Mouse (Mus musculus): ENCODE data around the gene Daxx. TPM values are rescaled to one million over a fixed set of nuclear protein-coding genes. Genes with fewer than 3 reads are reported as not detected.
A peak's percentile ranks its signal among the peaks of the same experiment; 100 is the strongest.

Gene Daxx
- polyA plus RNA-seq, 1 experiment from 2014 or later, result 41.6 TPM

- WGBS, result 91% methylated on average over 21 of the region's 21 CpGs
Observed at GRCm38 (mm10) chr17:33935422-33936055, 26.3 kb downstream of the Daxx start.

GRCm38 (mm10) chr17:33936993-33937392 lies 27.8 kb downstream of the Daxx start:
- Histone ChIP-seq H3K9me3 (ENCODE audit: control insufficient read depth, low read length) (no peaks in the 10 kb centered on the region), H3K4me1 (ENCODE audit: control insufficient read depth, insufficient read depth, low read length) (peaks cover 19% of the 10 kb centered on the region), H3K9ac (ENCODE audit: low read depth, low read length) (no peak overlapping the region), H3K4me2 (ENCODE audit: low read depth, low read length) (no peak overlapping the region), H3K27ac (ENCODE audit: low read length) (no peak overlapping the region), H3K36me3 (ENCODE audit: control insufficient read depth, insufficient read depth, low read length) (peaks cover 11% of the 10 kb centered on the region), H3K4me3 (ENCODE audit: low read length) (no peak overlapping the region), H3K27me3 (replicated peaks; ENCODE audit: control insufficient read depth, insufficient read depth, low read length) (no peaks in the 10 kb centered on the region)
- no peak for ATAC-seq
- WGBS, result 84% methylated on average over 15 of the region's 15 CpGs

More at GRCm38 (mm10) chr17:33935422-33936055, 26.3 kb downstream of the Daxx start:
- Histone ChIP-seq H3K4me3 (ENCODE audit: low read length) (no peak overlapping the region), H3K9ac (ENCODE audit: low read depth, low read length) (no peak overlapping the region), H3K27me3 (replicated peaks; ENCODE audit: control insufficient read depth, insufficient read depth, low read length) (no peaks in the 10 kb centered on the region), H3K9me3 (ENCODE audit: control insufficient read depth, low read length) (no peaks in the 10 kb centered on the region), H3K4me1 (ENCODE audit: control insufficient read depth, insufficient read depth, low read length) (peaks cover 19% of the 10 kb centered on the region), H3K27ac (ENCODE audit: low read length) (no peak overlapping the region), H3K36me3 (ENCODE audit: control insufficient read depth, insufficient read depth, low read length) (peaks cover 11% of the 10 kb centered on the region), H3K4me2 (ENCODE audit: low read depth, low read length) (no peak overlapping the region)
- ATAC-seq, result no peak

- ATAC-seq, result no peak
- Histone ChIP-seq H3K9ac (ENCODE audit: low read depth, low read length) (peak overlapping the region; percentile 87; the same call in 1 of the 2 replicates), H3K9me3 (ENCODE audit: control insufficient read depth, low read length) (no peaks in the 10 kb centered on the region), H3K27ac (ENCODE audit: low read length) (no peak overlapping the region), H3K4me2 (ENCODE audit: low read depth, low read length) (no peak overlapping the region), H3K4me3 (ENCODE audit: low read length) (no peak overlapping the region), H3K36me3 (ENCODE audit: control insufficient read depth, insufficient read depth, low read length) (peaks cover 15% of the 10 kb centered on the region), H3K4me1 (ENCODE audit: control insufficient read depth, insufficient read depth, low read length) (peaks cover 19% of the 10 kb centered on the region), H3K27me3 (replicated peaks; ENCODE audit: control insufficient read depth, insufficient read depth, low read length) (no peaks in the 10 kb centered on the region)
- WGBS, result 70% methylated on average over 11 of the region's 11 CpGs
Observed at GRCm38 (mm10) chr17:33938783-33939182, 29.6 kb downstream of the Daxx start.

- Histone ChIP-seq H3K4me2 (ENCODE audit: low read depth, low read length) (peak within 1 kb of the TSS; percentile 92), H3K36me3 (ENCODE audit: control insufficient read depth, insufficient read depth, low read length) (peaks cover 21% of the 10 kb centered on the region), H3K4me3 (ENCODE audit: low read length) (peak within 1 kb of the TSS; percentile 85), H3K9ac (ENCODE audit: low read depth, low read length) (peak within 1 kb of the TSS; percentile 87), H3K27ac (ENCODE audit: low read length) (no peak within 1 kb of the TSS; the same call in 1 of the 2 replicates), H3K27me3 (replicated peaks; ENCODE audit: control insufficient read depth, insufficient read depth, low read length) (no peaks in the 10 kb centered on the region), H3K9me3 (ENCODE audit: control insufficient read depth, low read length) (no peaks in the 10 kb centered on the region), H3K4me1 (ENCODE audit: control insufficient read depth, insufficient read depth, low read length) (peaks cover 19% of the 10 kb centered on the region)
- under 1% methylated on average over 36 of the region's 36 CpGs for WGBS
- peak; percentile 93 for ATAC-seq
Observed at GRCm38 (mm10) chr17:33940206-33940805, 31.1 kb downstream of the Daxx start, which contains the start of the genes Pfdn6 and Wdr46. TSS of gene Pfdn6 (minus strand) at chr17:33940343. TSS of gene Wdr46 (plus strand) at chr17:33940660.

GRCm38 (mm10) chr17:33940981-33941380 lies 31.8 kb downstream of the Daxx start:
- Histone ChIP-seq H3K9ac (ENCODE audit: low read depth, low read length) (peak overlapping the region; percentile 87), H3K36me3 (ENCODE audit: control insufficient read depth, insufficient read depth, low read length) (peaks cover 19% of the 10 kb centered on the region), H3K27ac (ENCODE audit: low read length) (no peak overlapping the region), H3K9me3 (ENCODE audit: control insufficient read depth, low read length) (no peaks in the 10 kb centered on the region), H3K4me3 (ENCODE audit: low read length) (peak overlapping the region; percentile 85), H3K27me3 (replicated peaks; ENCODE audit: control insufficient read depth, insufficient read depth, low read length) (no peaks in the 10 kb centered on the region), H3K4me1 (ENCODE audit: control insufficient read depth, insufficient read depth, low read length) (peaks cover 19% of the 10 kb centered on the region), H3K4me2 (ENCODE audit: low read depth, low read length) (peak overlapping the region; percentile 92)
- 2% methylated on average over 26 of the region's 26 CpGs for WGBS
- peak; percentile 3; the same call in 1 of the 2 replicates for ATAC-seq

- H3K9ac ChIP-seq (ENCODE audit: low read depth, low read length), result peak overlapping the region; percentile 87
- H3K4me3 ChIP-seq (ENCODE audit: low read length), result peak overlapping the region; percentile 85
- peaks cover 19% of the 10 kb centered on the region for H3K4me1 ChIP-seq (ENCODE audit: control insufficient read depth, insufficient read depth, low read length)
- H3K36me3 ChIP-seq (ENCODE audit: control insufficient read depth, insufficient read depth, low read length), result peaks cover 19% of the 10 kb centered on the region
- H3K27me3 ChIP-seq (replicated peaks; ENCODE audit: control insufficient read depth, insufficient read depth, low read length), result no peaks in the 10 kb centered on the region
- WGBS, result 52% methylated on average over 19 of the region's 19 CpGs
- no peak overlapping the region for H3K27ac ChIP-seq (ENCODE audit: low read length)
- no peaks in the 10 kb centered on the region for H3K9me3 ChIP-seq (ENCODE audit: control insufficient read depth, low read length)
- H3K4me2 ChIP-seq (ENCODE audit: low read depth, low read length), result peak overlapping the region; percentile 92
- ATAC-seq, result no peak
Observed at GRCm38 (mm10) chr17:33941381-33941780, 32.2 kb downstream of the Daxx start.

GRCm38 (mm10) chr17:33943454-33943853 lies 34.2 kb downstream of the Daxx start:
- H3K9me3 ChIP-seq (ENCODE audit: control insufficient read depth, low read length), result no peaks in the 10 kb centered on the region
- 93% methylated on average over 15 of the region's 15 CpGs for WGBS
- H3K27ac ChIP-seq (ENCODE audit: low read length), result no peak overlapping the region
- H3K4me3 ChIP-seq (ENCODE audit: low read length), result no peak overlapping the region
- ATAC-seq, result no peak
- H3K4me2 ChIP-seq (ENCODE audit: low read depth, low read length), result no peak overlapping the region
- H3K9ac ChIP-seq (ENCODE audit: low read depth, low read length), result no peak overlapping the region
- peaks cover 24% of the 10 kb centered on the region for H3K4me1 ChIP-seq (ENCODE audit: control insufficient read depth, insufficient read depth, low read length)
- peaks cover 17% of the 10 kb centered on the region; the same call in 1 of the 2 replicates for H3K36me3 ChIP-seq (ENCODE audit: control insufficient read depth, insufficient read depth, low read length)
- H3K27me3 ChIP-seq (replicated peaks; ENCODE audit: control insufficient read depth, insufficient read depth, low read length), result no peaks in the 10 kb centered on the region

GRCm38 (mm10) chr17:33947430-33948089 lies 38.3 kb downstream of the Daxx start:
- Histone ChIP-seq H3K36me3 (ENCODE audit: control insufficient read depth, insufficient read depth, low read length) (peaks cover 17% of the 10 kb centered on the region; the same call in 1 of the 2 replicates), H3K4me2 (ENCODE audit: low read depth, low read length) (no peak overlapping the region; the same call in 1 of the 2 replicates), H3K27me3 (replicated peaks; ENCODE audit: control insufficient read depth, insufficient read depth, low read length) (no peaks in the 10 kb centered on the region), H3K4me1 (ENCODE audit: control insufficient read depth, insufficient read depth, low read length) (peaks cover 32% of the 10 kb centered on the region), H3K9me3 (ENCODE audit: control insufficient read depth, low read length) (no peaks in the 10 kb centered on the region), H3K27ac (ENCODE audit: low read length) (no peak overlapping the region), H3K4me3 (ENCODE audit: low read length) (no peak overlapping the region), H3K9ac (ENCODE audit: low read depth, low read length) (no peak overlapping the region)
- no peak for ATAC-seq
- 90% methylated on average over 10 of the region's 10 CpGs for WGBS

Data from intestine, embryonic 16.5 days (tissue).